Mouse (Mus musculus): ENCODE data around the gene Erc2. TPM values are rescaled to one million over a fixed set of nuclear protein-coding genes. Genes with fewer than 3 reads are reported as not detected.

The Erc2 gene
- polyA plus RNA-seq, 1 experiment from 2014 or later, result 13.1 TPM

DNA sequence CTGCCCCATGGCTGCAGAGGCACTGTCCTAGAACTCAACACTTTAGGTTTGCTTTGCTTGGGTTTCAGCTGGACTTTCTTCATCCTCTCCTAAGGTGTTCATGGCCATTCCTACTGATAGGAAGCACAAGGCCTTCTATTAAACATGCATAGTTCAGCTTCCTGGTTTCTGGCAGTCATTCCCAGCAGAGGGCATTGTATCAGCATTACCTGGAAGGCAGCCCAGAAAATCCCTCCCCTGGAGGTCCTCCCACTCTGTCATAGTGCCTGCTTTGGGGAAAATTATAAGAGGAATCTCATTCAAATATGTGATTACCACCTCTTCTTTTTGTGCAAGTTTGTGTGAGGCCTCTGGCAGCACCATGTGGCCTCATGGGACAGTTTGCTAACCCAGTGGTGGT is 199.6 kb downstream of the Erc2 start:
- Histone ChIP-seq H3K36me3 (ENCODE audit: control insufficient read depth, insufficient read depth, low read length) (no peaks in the 10 kb centered on the region), H3K9me3 (ENCODE audit: control insufficient read depth, low read length) (no peaks in the 10 kb centered on the region), H3K4me3 (ENCODE audit: low read depth, low read length) (no peak overlapping the region), H3K27me3 (ENCODE audit: control insufficient read depth, insufficient read depth, low read length) (no peaks in the 10 kb centered on the region), H3K4me2 (ENCODE audit: low read depth) (no peak overlapping the region), H3K27ac (ENCODE audit: low read depth, low read length) (no peak overlapping the region), H3K9ac (ENCODE audit: low read length) (no peak overlapping the region), H3K4me1 (ENCODE audit: control insufficient read depth, insufficient read depth, low read length) (no peaks in the 10 kb centered on the region)
- DNase-seq (ENCODE audit: low spot score) (no peak), ATAC-seq (ENCODE audit: insufficient read depth, low FRiP score, low TSS enrichment) (no peak)

DNA sequence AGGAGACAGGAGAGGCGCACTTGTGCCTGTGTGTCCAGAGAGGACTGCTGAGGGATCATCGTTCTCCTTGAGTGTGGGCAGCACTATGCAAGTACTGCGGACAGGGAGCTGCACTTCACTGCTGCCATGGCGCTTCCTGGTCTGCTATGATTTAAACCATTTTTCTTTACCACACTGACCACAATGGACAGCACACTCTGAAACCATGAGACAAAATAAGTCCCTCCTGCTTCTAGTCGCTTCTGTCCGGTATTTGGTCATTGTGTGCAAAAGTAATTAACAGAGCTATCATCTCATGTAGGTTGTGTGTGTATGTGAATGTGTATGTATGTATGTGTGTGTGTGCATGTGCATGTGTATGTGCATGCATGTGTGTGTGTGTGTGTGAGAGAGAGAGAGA is 200.3 kb downstream of the Erc2 start:
- Histone ChIP-seq H3K9ac (ENCODE audit: low read length) (no peak overlapping the region), H3K27ac (ENCODE audit: low read depth, low read length) (no peak overlapping the region), H3K4me1 (ENCODE audit: control insufficient read depth, insufficient read depth, low read length) (no peaks in the 10 kb centered on the region), H3K27me3 (ENCODE audit: control insufficient read depth, insufficient read depth, low read length) (no peaks in the 10 kb centered on the region), H3K4me2 (ENCODE audit: low read depth) (no peak overlapping the region), H3K4me3 (ENCODE audit: low read depth, low read length) (no peak overlapping the region), H3K9me3 (ENCODE audit: control insufficient read depth, low read length) (no peaks in the 10 kb centered on the region), H3K36me3 (ENCODE audit: control insufficient read depth, insufficient read depth, low read length) (no peaks in the 10 kb centered on the region)
- 89% methylated on average over 6 of the region's 6 CpGs for WGBS
- ATAC-seq (ENCODE audit: insufficient read depth, low FRiP score, low TSS enrichment) (no peak), DNase-seq (ENCODE audit: low spot score) (no peak)

- Histone ChIP-seq H3K27ac (ENCODE audit: low read depth, low read length) (no peak overlapping the region), H3K9ac (ENCODE audit: low read length) (no peak overlapping the region), H3K4me3 (ENCODE audit: low read depth, low read length) (no peak overlapping the region), H3K4me2 (ENCODE audit: low read depth) (no peak overlapping the region), H3K4me1 (ENCODE audit: control insufficient read depth, insufficient read depth, low read length) (no peaks in the 10 kb centered on the region), H3K27me3 (ENCODE audit: control insufficient read depth, insufficient read depth, low read length) (no peaks in the 10 kb centered on the region), H3K9me3 (ENCODE audit: control insufficient read depth, low read length) (no peaks in the 10 kb centered on the region), H3K36me3 (ENCODE audit: control insufficient read depth, insufficient read depth, low read length) (no peaks in the 10 kb centered on the region)
- no peak for DNase-seq (ENCODE audit: low spot score)
- no peak for ATAC-seq (ENCODE audit: insufficient read depth, low FRiP score, low TSS enrichment)
- 59% methylated on average over 3 of the region's 3 CpGs for WGBS
Observed at GRCm38 (mm10) chr14:27823048-27823447, 200.8 kb downstream of the Erc2 start.

- no peaks in the 10 kb centered on the region for H3K4me1 ChIP-seq (ENCODE audit: control insufficient read depth, insufficient read depth, low read length)
- H3K27ac ChIP-seq (ENCODE audit: low read depth, low read length), result no peak overlapping the region
- WGBS, result 77% methylated on average over 6 of the region's 6 CpGs
- no peaks in the 10 kb centered on the region for H3K9me3 ChIP-seq (ENCODE audit: control insufficient read depth, low read length)
- no peak overlapping the region for H3K4me3 ChIP-seq (ENCODE audit: low read depth, low read length)
- no peak for DNase-seq (ENCODE audit: low spot score)
- no peak overlapping the region for H3K9ac ChIP-seq (ENCODE audit: low read length)
- no peaks in the 10 kb centered on the region for H3K27me3 ChIP-seq (ENCODE audit: control insufficient read depth, insufficient read depth, low read length)
- H3K4me2 ChIP-seq (ENCODE audit: low read depth), result no peak overlapping the region
- ATAC-seq (ENCODE audit: insufficient read depth, low FRiP score, low TSS enrichment), result no peak
- H3K36me3 ChIP-seq (ENCODE audit: control insufficient read depth, insufficient read depth, low read length), result no peaks in the 10 kb centered on the region
Observed at GRCm38 (mm10) chr14:27823897-27824296, 201.7 kb downstream of the Erc2 start.

GRCm38 (mm10) chr14:27826829-27827228 is 204.6 kb downstream of the Erc2 start:
- Histone ChIP-seq H3K27me3 (ENCODE audit: control insufficient read depth, insufficient read depth, low read length) (no peaks in the 10 kb centered on the region), H3K4me2 (ENCODE audit: low read depth) (no peak overlapping the region), H3K36me3 (ENCODE audit: control insufficient read depth, insufficient read depth, low read length) (no peaks in the 10 kb centered on the region), H3K4me1 (ENCODE audit: control insufficient read depth, insufficient read depth, low read length) (no peaks in the 10 kb centered on the region), H3K9ac (ENCODE audit: low read length) (no peak overlapping the region), H3K27ac (ENCODE audit: low read depth, low read length) (no peak overlapping the region), H3K9me3 (ENCODE audit: control insufficient read depth, low read length) (no peaks in the 10 kb centered on the region), H3K4me3 (ENCODE audit: low read depth, low read length) (no peak overlapping the region)
- 77% methylated on average over 1 of the region's 1 CpGs for WGBS
- DNase-seq (ENCODE audit: low spot score) (no peak), ATAC-seq (ENCODE audit: insufficient read depth, low FRiP score, low TSS enrichment) (no peak)

- no peaks in the 10 kb centered on the region for H3K4me1 ChIP-seq (ENCODE audit: control insufficient read depth, insufficient read depth, low read length)
- 62% methylated on average over 2 of the region's 2 CpGs for WGBS
- H3K27me3 ChIP-seq (ENCODE audit: control insufficient read depth, insufficient read depth, low read length), result no peaks in the 10 kb centered on the region
- no peaks in the 10 kb centered on the region for H3K36me3 ChIP-seq (ENCODE audit: control insufficient read depth, insufficient read depth, low read length)
- no peaks in the 10 kb centered on the region for H3K9me3 ChIP-seq (ENCODE audit: control insufficient read depth, low read length)
- no peak overlapping the region for H3K4me3 ChIP-seq (ENCODE audit: low read depth, low read length)
- DNase-seq (ENCODE audit: low spot score) (no peak), ATAC-seq (ENCODE audit: insufficient read depth, low FRiP score, low TSS enrichment) (no peak)
- no peak overlapping the region for H3K4me2 ChIP-seq (ENCODE audit: low read depth)
- no peak overlapping the region for H3K9ac ChIP-seq (ENCODE audit: low read length)
- no peak overlapping the region for H3K27ac ChIP-seq (ENCODE audit: low read depth, low read length)
Observed at GRCm38 (mm10) chr14:27828089-27828488, 205.9 kb downstream of the Erc2 start.

GRCm38 (mm10) chr14:27832196-27832595 is 210.0 kb downstream of the Erc2 start:
- H3K27me3 ChIP-seq (ENCODE audit: control insufficient read depth, insufficient read depth, low read length), result no peaks in the 10 kb centered on the region
- no peak overlapping the region for H3K4me3 ChIP-seq (ENCODE audit: low read depth, low read length)
- no peaks in the 10 kb centered on the region for H3K4me1 ChIP-seq (ENCODE audit: control insufficient read depth, insufficient read depth, low read length)
- H3K9ac ChIP-seq (ENCODE audit: low read length), result no peak overlapping the region
- 86% methylated on average over 4 of the region's 4 CpGs for WGBS
- ATAC-seq (ENCODE audit: insufficient read depth, low FRiP score, low TSS enrichment) (no peak), DNase-seq (ENCODE audit: low spot score) (no peak)
- no peak overlapping the region for H3K27ac ChIP-seq (ENCODE audit: low read depth, low read length)
- H3K9me3 ChIP-seq (ENCODE audit: control insufficient read depth, low read length), result no peaks in the 10 kb centered on the region
- H3K4me2 ChIP-seq (ENCODE audit: low read depth), result no peak overlapping the region
- no peaks in the 10 kb centered on the region for H3K36me3 ChIP-seq (ENCODE audit: control insufficient read depth, insufficient read depth, low read length)

GRCm38 (mm10) chr14:27835351-27835750 is 213.1 kb downstream of the Erc2 start:
- WGBS, result 81% methylated on average over 1 of the region's 1 CpGs
- no peaks in the 10 kb centered on the region for H3K27me3 ChIP-seq (ENCODE audit: control insufficient read depth, insufficient read depth, low read length)
- H3K4me2 ChIP-seq (ENCODE audit: low read depth), result no peak overlapping the region
- ATAC-seq (ENCODE audit: insufficient read depth, low FRiP score, low TSS enrichment) (no peak), DNase-seq (ENCODE audit: low spot score) (no peak)
- H3K4me1 ChIP-seq (ENCODE audit: control insufficient read depth, insufficient read depth, low read length), result no peaks in the 10 kb centered on the region
- H3K36me3 ChIP-seq (ENCODE audit: control insufficient read depth, insufficient read depth, low read length), result no peaks in the 10 kb centered on the region
- no peaks in the 10 kb centered on the region for H3K9me3 ChIP-seq (ENCODE audit: control insufficient read depth, low read length)
- H3K4me3 ChIP-seq (ENCODE audit: low read depth, low read length), result no peak overlapping the region
- no peak overlapping the region for H3K9ac ChIP-seq (ENCODE audit: low read length)
- H3K27ac ChIP-seq (ENCODE audit: low read depth, low read length), result no peak overlapping the region

DNA sequence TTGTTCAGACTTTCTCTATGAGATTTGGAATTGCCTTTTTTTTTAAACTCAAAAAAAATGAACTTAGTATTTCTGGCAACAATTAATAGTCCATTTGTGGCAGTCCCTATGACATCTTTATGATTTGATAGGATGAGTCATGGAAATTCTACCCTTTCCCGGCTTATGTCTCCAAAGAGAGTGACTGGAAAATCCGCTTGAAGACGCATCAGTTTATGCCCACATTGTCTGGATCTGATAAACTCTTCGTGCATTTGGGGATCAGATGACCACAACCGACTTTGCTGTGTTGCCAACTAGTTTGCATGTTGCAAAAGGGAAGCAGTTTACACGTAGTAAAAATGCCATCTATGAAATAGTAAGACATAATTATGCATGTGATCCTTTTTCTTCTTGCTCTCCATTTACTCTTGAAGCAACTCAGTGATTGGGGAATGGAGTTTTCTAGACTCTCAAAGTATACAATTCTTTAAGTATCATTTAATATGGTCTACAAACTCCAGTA is 215.4 kb downstream of the Erc2 start:
- no peak overlapping the region for H3K4me3 ChIP-seq (ENCODE audit: low read depth, low read length)
- DNase-seq (ENCODE audit: low spot score) (no peak), ATAC-seq (ENCODE audit: insufficient read depth, low FRiP score, low TSS enrichment) (no peak)
- H3K9ac ChIP-seq (ENCODE audit: low read length), result no peak overlapping the region
- no peak overlapping the region for H3K27ac ChIP-seq (ENCODE audit: low read depth, low read length)
- no peaks in the 10 kb centered on the region for H3K4me1 ChIP-seq (ENCODE audit: control insufficient read depth, insufficient read depth, low read length)
- 79% methylated on average over 6 of the region's 6 CpGs for WGBS
- H3K27me3 ChIP-seq (ENCODE audit: control insufficient read depth, insufficient read depth, low read length), result no peaks in the 10 kb centered on the region
- no peaks in the 10 kb centered on the region for H3K9me3 ChIP-seq (ENCODE audit: control insufficient read depth, low read length)
- H3K36me3 ChIP-seq (ENCODE audit: control insufficient read depth, insufficient read depth, low read length), result no peaks in the 10 kb centered on the region
- no peak overlapping the region for H3K4me2 ChIP-seq (ENCODE audit: low read depth)
